Comparison of ENCODE assay signal across 8 mouse cellular contexts in the genomic region with DNA sequence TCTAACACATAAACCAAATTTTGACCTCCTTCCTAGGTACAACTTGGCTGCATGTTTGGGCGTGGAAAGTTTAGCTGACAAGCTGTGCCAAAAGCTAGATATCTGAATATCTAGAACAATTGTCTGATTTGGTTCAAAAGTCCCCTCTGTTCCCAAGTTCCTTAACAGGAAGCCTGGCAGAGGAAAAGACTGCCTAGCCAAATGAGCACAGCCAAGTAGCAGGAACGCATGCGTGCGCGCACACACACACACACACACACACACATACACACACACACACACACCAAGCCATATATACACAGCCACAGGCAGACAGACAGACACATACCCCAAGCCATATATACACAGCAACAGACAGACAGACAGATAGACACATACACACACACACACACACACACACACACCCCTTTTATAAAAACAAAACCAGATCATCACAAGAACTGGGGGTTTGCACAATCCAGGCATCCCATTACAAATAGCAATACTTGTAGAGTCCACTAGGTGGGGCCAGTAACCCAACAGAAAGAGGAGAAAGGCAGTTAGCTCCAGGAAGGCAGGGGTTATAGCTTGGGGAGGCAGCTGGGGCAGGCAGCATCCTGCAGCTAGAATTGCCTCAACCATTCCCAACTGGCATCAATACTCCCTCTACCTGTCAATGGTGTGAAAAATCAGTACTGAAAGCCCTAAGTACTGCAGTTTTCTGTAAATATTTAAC.
DNase-seq lines count a peak whose midpoint lies in the region; ATAC-seq and TF ChIP-seq lines count a peak whose summit lies in the region.

No protein-coding gene starts in this region.

- no peaks in the 10 kb centered on the region for H3K4me1 ChIP-seq in liver, embryonic 11.5 days (replicated peaks; ENCODE audit: control insufficient read depth, insufficient read depth, low read length)
- H3K4me1 ChIP-seq in cortical plate, adult 2 months (ENCODE audit: control insufficient read depth, insufficient read depth, low read length) = peaks cover 6% of the 10 kb centered on the region; the same call in 1 of the 2 replicates

- no peaks in the 10 kb centered on the region for H3K27me3 ChIP-seq in liver, embryonic 11.5 days (replicated peaks; ENCODE audit: control insufficient read depth, insufficient read depth, low read length)

- H3K9ac ChIP-seq in liver, embryonic 11.5 days (ENCODE audit: low read depth, low read length) = no peak overlapping the region

- H3K36me3 ChIP-seq in liver, embryonic 11.5 days (ENCODE audit: control insufficient read depth, insufficient read depth, low read length) = no peaks in the 10 kb centered on the region

- DNase-seq in liver (peak; percentile 35), NIH3T3 (ENCODE audit: low read depth) (peak; percentile 93)
- DNase-seq in liver, embryonic 11.5 days (ENCODE audit: low spot score) = no peak
- DNase-seq in heart, postnatal 36 days = peak; percentile 50 to 74
- DNase-seq in left cerebral cortex, postnatal 25 days (ENCODE audit: low spot score in 2 of 2) = peak; percentile 71 to 83
- DNase-seq in naive thymus-derived CD4-positive, alpha-beta T cell, adult 2 months (ENCODE audit: low read depth) = peak; percentile 80
- DNase-seq in ovary, postnatal 36 days (ENCODE audit: low spot score) = no peak

- H3K9me3 ChIP-seq in liver, embryonic 11.5 days (ENCODE audit: control insufficient read depth, low read length) = no peaks in the 10 kb centered on the region

- intact Hi-C loops in heart, postnatal 36 days (cut with DNase I) = loop anchor here (1.0 kb wide), 2 partner anchors 19 to 72 kb away; no protein-coding TSS in a partner anchor
- intact Hi-C loops in left cerebral cortex, postnatal 25 days (cut with DNase I) = loop anchor here (2.0 kb wide), 1 partner anchor 64 kb away; no protein-coding TSS in a partner anchor

- 83% methylated on average over 5 of the region's 5 CpGs for WGBS in liver, embryonic 11.5 days

- TF ChIP-seq POLR2A in cortical plate, adult 2 months (IDR thresholded peaks at IDR 0.05; ENCODE audit: extremely low read depth, insufficient read depth, low read length) = 0 out of 2 replicates have a peak, but pooled peaks have one; percentile 34

- H3K4me2 ChIP-seq in liver, embryonic 11.5 days = no peak overlapping the region

- H3K4me3 ChIP-seq in liver, embryonic 11.5 days (ENCODE audit: low read depth, low read length) = no peak overlapping the region
- peak overlapping the region; percentile 57 for H3K4me3 ChIP-seq in cortical plate, adult 2 months (ENCODE audit: insufficient read depth, low read length)

- no peak for ATAC-seq in liver, embryonic 11.5 days (replicated peaks; ENCODE audit: low FRiP score)

- TF ChIP-seq CTCF in cortical plate, adult 2 months (IDR thresholded peaks at IDR 0.05; ENCODE audit: extremely low read depth, insufficient read depth, low read length) = peak; percentile 71

- no peak overlapping the region for H3K27ac ChIP-seq in liver, embryonic 11.5 days (ENCODE audit: low read depth, low read length)
- H3K27ac ChIP-seq in cortical plate, adult 2 months (ENCODE audit: insufficient read depth, low read length) = peak overlapping the region; percentile 48; the same call in 1 of the 2 replicates

Comparison
In these comparisons a context has a peak if more than half of its experiments do, and no peak if none do; other contexts are left out.
1. DNase-seq: peak in liver (single experiment), NIH3T3 (single experiment), heart, postnatal 36 days (2 of 2), left cerebral cortex, postnatal 25 days (2 of 2) and naive thymus-derived CD4-positive, alpha-beta T cell, adult 2 months (single experiment); none in liver, embryonic 11.5 days (single experiment) and ovary, postnatal 36 days (single experiment).